Mouse (Mus musculus) small intestine, adult 10 weeks (tissue): Measurements from ENCODE around the gene Abcc6. TPM values are rescaled to one million over a fixed set of nuclear protein-coding genes. Genes with fewer than 3 reads are reported as not detected.

Experiments used
- polyA plus RNA-seq: library from polyadenylated mRNA; stranded (reverse); fragments of 350-450 nt; fragmentation: Illumina TruSeq; extraction: RNeasy Lipid Tissue Mini Kit (QIAGEN cat#74804); gene quantifications from one replicate; pipeline ENCODE4 v1.2.3, GENCODE M21; 2014; ENCODE audit warnings: low replicate concordance

Abcc6 gene
- polyA plus RNA-seq, result 0.37 TPM

GRCm38 (mm10) chr7:46030145-46030488 is at the start of gene Abcc6:
Abcc6 (minus strand) TSS chr7:46030302.

GRCm38 (mm10) chr7:46033109-46033869 is 3.2 kb upstream of the Abcc6 start, which contains the start of gene Nomo1:
Nomo1 (plus strand) TSS chr7:46033698.

GRCm38 (mm10) chr7:45923762-45924428 is 106.2 kb downstream of the Abcc6 start, which contains the start of gene Ccdc114:
Ccdc114 (plus strand) TSS chr7:45924072.

GRCm38 (mm10) chr7:45921242-45921621 is 108.9 kb downstream of the Abcc6 start, which contains the start of gene Emp3:
Emp3 (minus strand) TSS chr7:45921404.

Other genes with a start within 250 kb of the Abcc6 start
- not detected for gene Lmtk3, start 246.6 kb downstream of the Abcc6 start, polyA plus RNA-seq
- gene Sult2b1, start 245.6 kb downstream of the Abcc6 start, polyA plus RNA-seq, result 5.5 TPM
- gene Cyth2, start 215.7 kb downstream of the Abcc6 start, polyA plus RNA-seq, result 10.0 TPM
- gene Kcnj14, start 205.5 kb downstream of the Abcc6 start, polyA plus RNA-seq, result not detected
- not detected for gene Grwd1, start 199.4 kb downstream of the Abcc6 start, polyA plus RNA-seq
- 87.2 TPM for gene Kdelr1, start 157.5 kb downstream of the Abcc6 start, polyA plus RNA-seq
- gene Grin2d, start 151.9 kb downstream of the Abcc6 start, polyA plus RNA-seq, result not detected
- gene Syngr4, start 133.6 kb downstream of the Abcc6 start, polyA plus RNA-seq, result not detected
- 0.22 TPM for gene Tmem143, start 133.4 kb downstream of the Abcc6 start, polyA plus RNA-seq
- not detected for gene Emp3, start 108.9 kb downstream of the Abcc6 start, polyA plus RNA-seq
- 2.7 TPM for gene Ccdc114, start 106.2 kb downstream of the Abcc6 start, polyA plus RNA-seq
- 4.3 TPM for gene Nomo1, start 3.4 kb upstream of the Abcc6 start, polyA plus RNA-seq
- not detected for gene Kcnj11, start 70.5 kb upstream of the Abcc6 start, polyA plus RNA-seq
- gene Abcc8, start 149.7 kb upstream of the Abcc6 start, polyA plus RNA-seq, result not detected
- gene Ush1c, start 208.2 kb upstream of the Abcc6 start, polyA plus RNA-seq, result 3.9 TPM
- gene Otog, start 210.7 kb upstream of the Abcc6 start, polyA plus RNA-seq, result not detected